Mouse (Mus musculus) liver, postnatal 0 days (tissue): ENCODE results near the gene Gm28043.

Experiments used
- CTCF ChIP-seq: sonication (generic); IDR thresholded peaks from 2 replicates; pipeline ENCODE4 v1.5.1; 2016; ENCODE audit warnings: antibody characterized with exemption, low read depth
- EP300 ChIP-seq: IDR thresholded peaks from 2 replicates; pipeline ENCODE4 v1.6.1; 2016; ENCODE audit warnings: antibody characterized with exemption, low read depth, mild to moderate bottlenecking

DNA sequence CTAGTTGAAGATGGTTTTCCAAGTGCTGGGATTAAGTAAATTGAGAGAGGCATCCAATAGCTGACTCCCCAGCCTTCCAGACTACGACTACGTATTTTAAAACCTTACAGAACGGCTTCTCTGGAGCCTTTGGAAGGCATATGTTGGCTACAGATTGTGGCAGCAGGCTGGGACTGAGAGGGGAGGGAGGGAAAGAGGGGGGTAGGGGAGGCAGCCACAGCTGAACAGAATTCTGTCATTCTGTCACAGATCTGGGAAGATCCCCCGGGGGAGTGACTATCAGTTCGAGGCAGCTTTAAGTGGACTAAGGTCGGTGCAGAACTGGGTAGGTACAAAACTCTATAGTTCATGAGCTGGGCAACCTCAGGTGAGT, 117.3 kb downstream of the Gm28043 start:
- TF ChIP-seq CTCF (no peak), EP300 (no peak)
